Mouse (Mus musculus) urinary bladder, postnatal 10 days (tissue): Measurements from ENCODE around the gene Gar1.

Source experiments
- DNase-seq: peaks from one replicate; pipeline ENCODE4 v3.0.0; 2022; ENCODE audit warnings: low spot score

The Gar1 gene

GRCm38 (mm10) chr3:129831035-129831568 is at the start of gene Gar1:
Gene Gar1, minus strand, starts transcription at chr3:129831396.
- DNase-seq, result peak; percentile 86

- no peak for DNase-seq
Observed at GRCm38 (mm10) chr3:129879913-129880312, 48.7 kb upstream of the Gar1 start.

GRCm38 (mm10) chr3:129879131-129879757 is 48.0 kb upstream of the Gar1 start:
- DNase-seq, result no peak

- DNase-seq, result peak; percentile 59
Observed at GRCm38 (mm10) chr3:129878405-129879021, 47.3 kb upstream of the Gar1 start, which contains the start of gene Pla2g12a. Gene Pla2g12a, plus strand, starts transcription at chr3:129878606.

GRCm38 (mm10) chr3:129877327-129877726 is 46.1 kb upstream of the Gar1 start:
- DNase-seq, result no peak

- DNase-seq, result no peak
Observed at GRCm38 (mm10) chr3:129863698-129864097, 32.5 kb upstream of the Gar1 start.

- no peak for DNase-seq
Observed at GRCm38 (mm10) chr3:129862592-129862991, 31.4 kb upstream of the Gar1 start.

GRCm38 (mm10) chr3:129846846-129847245 is 15.7 kb upstream of the Gar1 start:
- no peak for DNase-seq

- no peak for DNase-seq
Observed at GRCm38 (mm10) chr3:129845868-129846267, 14.7 kb upstream of the Gar1 start.

GRCm38 (mm10) chr3:129838017-129838416 is 6.8 kb upstream of the Gar1 start:
- no peak for DNase-seq

GRCm38 (mm10) chr3:129836965-129837364 is 5.8 kb upstream of the Gar1 start:
- DNase-seq, result no peak

- DNase-seq, result no peak
Observed at GRCm38 (mm10) chr3:129836051-129836697, 5.0 kb upstream of the Gar1 start.

- DNase-seq, result no peak
Observed at GRCm38 (mm10) chr3:129835388-129835934, 4.3 kb upstream of the Gar1 start, which contains the start of gene Cfi. Gene Cfi, plus strand, starts transcription at chr3:129835884.

GRCm38 (mm10) chr3:129830626-129831025 is 570 bp downstream of the Gar1 start:
- no peak for DNase-seq

- no peak for DNase-seq
Observed at GRCm38 (mm10) chr3:129827691-129828090, 3.5 kb downstream of the Gar1 start.

- no peak for DNase-seq
Observed at GRCm38 (mm10) chr3:129826691-129827090, 4.5 kb downstream of the Gar1 start.

- no peak for DNase-seq
Observed at GRCm38 (mm10) chr3:129824891-129825290, 6.3 kb downstream of the Gar1 start.

- DNase-seq, result no peak
Observed at GRCm38 (mm10) chr3:129824146-129824545, 7.0 kb downstream of the Gar1 start.

GRCm38 (mm10) chr3:129823293-129823692 is 7.9 kb downstream of the Gar1 start:
- no peak for DNase-seq

- DNase-seq, result no peak
Observed at GRCm38 (mm10) chr3:129822206-129822775, 8.9 kb downstream of the Gar1 start, which contains the start of gene Rrh. Gene Rrh, minus strand, starts transcription at chr3:129822587.

GRCm38 (mm10) chr3:129821736-129822135 is 9.5 kb downstream of the Gar1 start:
- no peak for DNase-seq

GRCm38 (mm10) chr3:129820847-129821246 is 10.3 kb downstream of the Gar1 start:
- DNase-seq, result no peak
